19 mouse cellular contexts compared by ENCODE assay signal in the genomic region with DNA sequence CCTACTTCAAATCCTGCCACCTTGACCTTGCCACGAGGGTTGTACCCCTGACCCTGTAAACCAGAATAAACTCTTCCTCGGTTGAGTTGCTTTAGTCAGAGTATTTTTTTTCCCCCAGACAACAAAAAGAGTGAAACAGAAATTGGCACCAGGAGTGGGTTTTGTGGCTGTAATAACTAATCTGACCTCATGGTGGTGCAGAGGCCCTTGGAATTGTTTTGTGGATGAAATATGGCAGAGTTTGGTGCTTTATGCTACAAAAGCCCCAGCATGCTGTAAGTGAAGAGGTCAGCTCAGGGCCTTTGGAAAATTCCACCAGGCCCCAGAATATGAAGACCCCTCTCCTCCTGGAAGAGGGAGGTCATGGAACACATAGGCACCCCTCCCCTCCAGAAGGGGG.
DNase-seq lines count a peak whose midpoint lies in the region; ATAC-seq and TF ChIP-seq lines count a peak whose summit lies in the region.
"Had no signal": no experiment of that assay in that cellular context is flagged by ENCODE, and none has a peak within 500 bp of the region (broad histone marks: within the 10 kb centered on the region; RNA-seq: fewer than 3 reads in every experiment).

No protein-coding gene starts in this region.

- no peaks in the 10 kb centered on the region for H3K4me1 ChIP-seq in hindbrain, postnatal 0 days (ENCODE audit: insufficient read depth, low read length)
- H3K4me1 ChIP-seq in hindbrain, embryonic 13.5 days (replicated peaks): peaks cover 12% of the 10 kb centered on the region
- no peaks in the 10 kb centered on the region for H3K4me1 ChIP-seq in liver, postnatal 0 days (ENCODE audit: insufficient read depth)
- H3K4me1 ChIP-seq in MEL (ENCODE audit: control insufficient read depth in 1 of 2, insufficient read depth in 2 of 2, low read length in 2 of 2): no peaks in the 10 kb centered on the region
- H3K4me1 ChIP-seq: embryonic facial prominence, embryonic 12.5 days had no signal

- 77% methylated on average over 2 of the region's 2 CpGs for WGBS in hindbrain, postnatal 0 days
- WGBS in hindbrain, embryonic 13.5 days: 86% methylated on average over 2 of the region's 2 CpGs
- WGBS in liver, postnatal 0 days (ENCODE audit: insufficient replicate concordance): 67% methylated on average over 2 of the region's 2 CpGs

- no peak overlapping the region for H3K4me2 ChIP-seq in hindbrain, postnatal 0 days (ENCODE audit: low read depth, low read length)
- H3K4me2 ChIP-seq in hindbrain, embryonic 13.5 days: no peak overlapping the region
- H3K4me2 ChIP-seq in liver, postnatal 0 days (ENCODE audit: low read depth, low read length): no peak overlapping the region
- H3K4me2 ChIP-seq: embryonic facial prominence, embryonic 12.5 days; kidney, embryonic 15.5 days; limb, embryonic 13.5 days; midbrain, embryonic 15.5 days had no signal

- no peak for DNase-seq in hindbrain, postnatal 0 days (ENCODE audit: low spot score)
- no peak for DNase-seq in liver, postnatal 0 days
- no peak for DNase-seq in liver
- DNase-seq in MEL (ENCODE audit: low read depth, low spot score): peak; percentile 23
- peak; percentile 4 for DNase-seq in induced T-regulatory cell, adult 2 months (ENCODE audit: low read depth)
- no peak for DNase-seq in c-Kit-positive CD71-positive TER-119-positive erythroid progenitor cells, embryonic 14.5 days (ENCODE audit: low spot score)
- DNase-seq: adrenal gland, adult 8-10 months; cerebellum, adult 8-10 months; gastrocnemius, postnatal 14 days; heart, postnatal 10 days; lung, adult 18-20 months had no signal

- no peak for ATAC-seq in hindbrain, postnatal 0 days
- no peak for ATAC-seq in hindbrain, embryonic 13.5 days (ENCODE audit: low FRiP score)
- no peak for ATAC-seq in liver, postnatal 0 days
- no peak for ATAC-seq in frontal cortex, adult (ENCODE audit: low TSS enrichment)
- ATAC-seq: forebrain, embryonic 16.5 days; hindbrain, embryonic 16.5 days; midbrain, embryonic 15.5 days had no signal

- no peaks in the 10 kb centered on the region for H3K36me3 ChIP-seq in hindbrain, postnatal 0 days (ENCODE audit: insufficient read depth, low read length)
- 0 out of 2 replicates have a peak, but pooled peaks cover 4% of the 10 kb centered on the region for H3K36me3 ChIP-seq in hindbrain, embryonic 13.5 days
- H3K36me3 ChIP-seq in liver, postnatal 0 days (replicated peaks; ENCODE audit: insufficient read depth, low read length): no peaks in the 10 kb centered on the region
- H3K36me3 ChIP-seq in MEL (ENCODE audit: control insufficient read depth in 1 of 2, insufficient read depth in 2 of 2, low read length in 2 of 2): no peaks in the 10 kb centered on the region
- H3K36me3 ChIP-seq: embryonic facial prominence, embryonic 12.5 days; midbrain, embryonic 15.5 days had no signal

- no peak overlapping the region for H3K27ac ChIP-seq in hindbrain, postnatal 0 days
- no peak overlapping the region for H3K27ac ChIP-seq in hindbrain, embryonic 13.5 days
- no peak overlapping the region for H3K27ac ChIP-seq in liver, postnatal 0 days (ENCODE audit: low read depth)
- H3K27ac ChIP-seq in MEL (ENCODE audit: control insufficient read depth, low read depth, low read length): no peak overlapping the region
- H3K27ac ChIP-seq: embryonic facial prominence, embryonic 12.5 days; kidney, embryonic 15.5 days; limb, embryonic 13.5 days; midbrain, embryonic 15.5 days had no signal

- H3K9ac ChIP-seq in hindbrain, postnatal 0 days (replicated peaks; ENCODE audit: low read length): no peak overlapping the region
- no peak overlapping the region for H3K9ac ChIP-seq in hindbrain, embryonic 13.5 days
- no peak overlapping the region for H3K9ac ChIP-seq in liver, postnatal 0 days (replicated peaks)
- H3K9ac ChIP-seq in MEL (ENCODE audit: control insufficient read depth, low read depth, low read length, poor library complexity, severe bottlenecking): no peak overlapping the region
- H3K9ac ChIP-seq: embryonic facial prominence, embryonic 12.5 days; kidney, embryonic 15.5 days; limb, embryonic 13.5 days; midbrain, embryonic 15.5 days had no signal

- H3K9me3 ChIP-seq in hindbrain, postnatal 0 days (ENCODE audit: low read length): no peaks in the 10 kb centered on the region
- H3K9me3 ChIP-seq in hindbrain, embryonic 13.5 days: no peaks in the 10 kb centered on the region
- H3K9me3 ChIP-seq in liver, postnatal 0 days (ENCODE audit: low read length): no peaks in the 10 kb centered on the region
- H3K9me3 ChIP-seq in MEL (replicated peaks; ENCODE audit: insufficient read depth, low read length): no peaks in the 10 kb centered on the region
- H3K9me3 ChIP-seq: embryonic facial prominence, embryonic 12.5 days; limb, embryonic 13.5 days; midbrain, embryonic 15.5 days had no signal

- TF ChIP-seq EP300 in liver, postnatal 0 days (IDR thresholded peaks at IDR 0.05; ENCODE audit: low read depth): no peak
- TF ChIP-seq EP300 in MEL (IDR thresholded peaks at IDR 0.05; ENCODE audit: low read depth in 1 of 2, low read length in 2 of 2): no peak

- H3K79me2 ChIP-seq in MEL (ENCODE audit: control insufficient read depth, insufficient read depth, low read length, poor library complexity): no peaks in the 10 kb centered on the region

- TF ChIP-seq POLR2A in MEL (IDR thresholded peaks at IDR 0.05; ENCODE audit: control insufficient read depth in 1 of 2, insufficient read depth in 1 of 2, low read depth in 1 of 2, low read length in 2 of 2, poor library complexity in 1 of 2): no peak

- TF ChIP-seq RAD21 in MEL (IDR thresholded peaks at IDR 0.05; ENCODE audit: low read depth, low read length): peak; percentile 52

- H3K4me3 ChIP-seq in hindbrain, postnatal 0 days (ENCODE audit: low read length): no peak overlapping the region
- no peak overlapping the region for H3K4me3 ChIP-seq in hindbrain, embryonic 13.5 days
- no peak overlapping the region for H3K4me3 ChIP-seq in liver, postnatal 0 days (ENCODE audit: low read depth, low read length)
- H3K4me3 ChIP-seq in MEL (ENCODE audit: control insufficient read depth in 1 of 2, insufficient read depth in 1 of 2, low read depth in 2 of 2, low read length in 2 of 2): no peak overlapping the region
- H3K4me3 ChIP-seq: embryonic facial prominence, embryonic 12.5 days; kidney, embryonic 15.5 days; limb, embryonic 13.5 days; midbrain, embryonic 15.5 days had no signal

- TF ChIP-seq CTCF in hindbrain, postnatal 0 days (IDR thresholded peaks at IDR 0.05; ENCODE audit: low read depth): peak; percentile 47
- TF ChIP-seq CTCF in liver, postnatal 0 days (IDR thresholded peaks at IDR 0.05; ENCODE audit: low read depth): peak; percentile 24; the same call in 1 of the 2 replicates
- peak in 2 of 3 experiments; percentile 15 to 51; a peak in 3 of 6 replicates for TF ChIP-seq CTCF in MEL (IDR thresholded peaks at IDR 0.05 in 2 of 3, conservative IDR thresholded peaks at IDR 0.05 in 1 of 3; ENCODE audit: control insufficient read depth in 1 of 3, insufficient read depth in 1 of 3, low read depth in 2 of 3, low read length in 3 of 3, poor library complexity in 1 of 3, severe bottlenecking in 1 of 3)

- H3K27me3 ChIP-seq in hindbrain, postnatal 0 days (ENCODE audit: insufficient read depth, low read length): no peaks in the 10 kb centered on the region
- no peaks in the 10 kb centered on the region for H3K27me3 ChIP-seq in hindbrain, embryonic 13.5 days
- H3K27me3 ChIP-seq in liver, postnatal 0 days (ENCODE audit: insufficient read depth, low read length): no peaks in the 10 kb centered on the region
- H3K27me3 ChIP-seq in MEL (ENCODE audit: control insufficient read depth in 1 of 2, insufficient read depth in 2 of 2, low read length in 2 of 2): peaks cover 0 to 6% of the 10 kb centered on the region in 2 experiments; a peak in 3 of 4 replicates
- H3K27me3 ChIP-seq: embryonic facial prominence, embryonic 12.5 days; kidney, embryonic 15.5 days; limb, embryonic 13.5 days; midbrain, embryonic 15.5 days had no signal

TF ChIP-seq in MEL, 35 proteins besides CTCF, POLR2A, EP300 and RAD21:
- TF ChIP-seq MAX (IDR thresholded peaks at IDR 0.05; ENCODE audit: low read length) (no peak), E2F4 (IDR thresholded peaks at IDR 0.05; ENCODE audit: borderline replicate concordance, low read depth, low read length) (no peak), SIN3A (IDR thresholded peaks at IDR 0.05; ENCODE audit: low read length) (no peak), ELF1 (IDR thresholded peaks at IDR 0.05; ENCODE audit: low read depth, low read length) (no peak), SMC3 (IDR thresholded peaks at IDR 0.05; ENCODE audit: low read depth, low read length) (peak; percentile 41), CHD1 (IDR thresholded peaks at IDR 0.05; ENCODE audit: low read depth, low read length) (no peak), MXI1 (IDR thresholded peaks at IDR 0.05; ENCODE audit: low read depth, low read length) (no peak), ZMIZ1 (IDR thresholded peaks at IDR 0.05; ENCODE audit: low read depth, low read length) (no peak)
TF ChIP-seq in MEL: peak in this region for 1.

Comparison
In these comparisons a context has a peak if more than half of its experiments do, and no peak if none do; other contexts are left out.
1. DNase-seq: peak in MEL (single experiment) and induced T-regulatory cell, adult 2 months (single experiment); none in hindbrain, postnatal 0 days (single experiment), liver, postnatal 0 days (single experiment), liver (single experiment) and c-Kit-positive CD71-positive TER-119-positive erythroid progenitor cells, embryonic 14.5 days (single experiment).
2. Peak in every context shown above with its lines, with median percentiles within 50 percentile points of each other: CTCF ChIP-seq.